Mouse (Mus musculus): ENCODE measurements at regions not wholly inside any gene's neighbourhood (a gene's known extent, or its start where the extent isn't known, plus 50 kb on each side); places are given as distances from the start of the nearest gene placed in this dataset.

GRCm38 (mm10) chr7:71556473-71556872 is 205.2 kb upstream of the Gm10295 start:
- Histone ChIP-seq H3K9ac (ENCODE audit: low read depth, low read length) (no peak overlapping the region), H3K36me3 (ENCODE audit: control insufficient read depth, insufficient read depth, low read length) (no peaks in the 10 kb centered on the region), H3K27ac (ENCODE audit: low read length) (no peak overlapping the region), H3K4me1 (ENCODE audit: control insufficient read depth, insufficient read depth, low read length) (no peaks in the 10 kb centered on the region), H3K4me2 (ENCODE audit: low read length) (no peak overlapping the region), H3K4me3 (ENCODE audit: low read depth, low read length) (no peak overlapping the region), H3K9me3 (replicated peaks; ENCODE audit: control insufficient read depth, low read length, poor library complexity, severe bottlenecking) (no peaks in the 10 kb centered on the region), H3K27me3 (ENCODE audit: control insufficient read depth, insufficient read depth, low read depth, low read length) (no peaks in the 10 kb centered on the region)
- 93% methylated on average over 5 of the region's 5 CpGs for WGBS
- no peak for ATAC-seq

- Histone ChIP-seq H3K9ac (ENCODE audit: low read depth, low read length) (no peak overlapping the region), H3K9me3 (replicated peaks; ENCODE audit: control insufficient read depth, low read length, poor library complexity, severe bottlenecking) (no peaks in the 10 kb centered on the region), H3K4me3 (ENCODE audit: low read depth, low read length) (no peak overlapping the region), H3K27me3 (ENCODE audit: control insufficient read depth, insufficient read depth, low read depth, low read length) (no peaks in the 10 kb centered on the region), H3K4me1 (ENCODE audit: control insufficient read depth, insufficient read depth, low read length) (no peaks in the 10 kb centered on the region), H3K27ac (ENCODE audit: low read length) (no peak overlapping the region), H3K4me2 (ENCODE audit: low read length) (no peak overlapping the region), H3K36me3 (ENCODE audit: control insufficient read depth, insufficient read depth, low read length) (no peaks in the 10 kb centered on the region)
- WGBS, result 91% methylated on average over 3 of the region's 3 CpGs
- no peak for ATAC-seq
Measured at GRCm38 (mm10) chr7:71555476-71555875, 204.2 kb upstream of the Gm10295 start.

GRCm38 (mm10) chr7:71546606-71547213 is 195.4 kb upstream of the Gm10295 start:
- Histone ChIP-seq H3K4me2 (ENCODE audit: low read length) (no peak overlapping the region), H3K36me3 (ENCODE audit: control insufficient read depth, insufficient read depth, low read length) (no peaks in the 10 kb centered on the region), H3K27ac (ENCODE audit: low read length) (no peak overlapping the region), H3K4me3 (ENCODE audit: low read depth, low read length) (no peak overlapping the region), H3K9ac (ENCODE audit: low read depth, low read length) (no peak overlapping the region), H3K27me3 (ENCODE audit: control insufficient read depth, insufficient read depth, low read depth, low read length) (no peaks in the 10 kb centered on the region), H3K9me3 (replicated peaks; ENCODE audit: control insufficient read depth, low read length, poor library complexity, severe bottlenecking) (no peaks in the 10 kb centered on the region), H3K4me1 (ENCODE audit: control insufficient read depth, insufficient read depth, low read length) (no peaks in the 10 kb centered on the region)
- ATAC-seq, result no peak
- WGBS, result 79% methylated on average over 6 of the region's 6 CpGs

GRCm38 (mm10) chr7:71541467-71541866 is 190.2 kb upstream of the Gm10295 start:
- no peak for ATAC-seq
- no peak overlapping the region for H3K4me3 ChIP-seq (ENCODE audit: low read depth, low read length)
- no peaks in the 10 kb centered on the region for H3K27me3 ChIP-seq (ENCODE audit: control insufficient read depth, insufficient read depth, low read depth, low read length)
- H3K36me3 ChIP-seq (ENCODE audit: control insufficient read depth, insufficient read depth, low read length), result no peaks in the 10 kb centered on the region
- WGBS, result 32% methylated on average over 2 of the region's 2 CpGs
- no peak overlapping the region for H3K4me2 ChIP-seq (ENCODE audit: low read length)
- no peak overlapping the region for H3K9ac ChIP-seq (ENCODE audit: low read depth, low read length)
- H3K9me3 ChIP-seq (replicated peaks; ENCODE audit: control insufficient read depth, low read length, poor library complexity, severe bottlenecking), result no peaks in the 10 kb centered on the region
- no peaks in the 10 kb centered on the region for H3K4me1 ChIP-seq (ENCODE audit: control insufficient read depth, insufficient read depth, low read length)
- H3K27ac ChIP-seq (ENCODE audit: low read length), result no peak overlapping the region

GRCm38 (mm10) chr7:71533109-71533508 is 181.8 kb upstream of the Gm10295 start:
- Histone ChIP-seq H3K27me3 (ENCODE audit: control insufficient read depth, insufficient read depth, low read depth, low read length) (no peaks in the 10 kb centered on the region), H3K27ac (ENCODE audit: low read length) (no peak overlapping the region), H3K36me3 (ENCODE audit: control insufficient read depth, insufficient read depth, low read length) (no peaks in the 10 kb centered on the region), H3K4me1 (ENCODE audit: control insufficient read depth, insufficient read depth, low read length) (no peaks in the 10 kb centered on the region), H3K9ac (ENCODE audit: low read depth, low read length) (no peak overlapping the region), H3K9me3 (replicated peaks; ENCODE audit: control insufficient read depth, low read length, poor library complexity, severe bottlenecking) (no peaks in the 10 kb centered on the region), H3K4me2 (ENCODE audit: low read length) (no peak overlapping the region), H3K4me3 (ENCODE audit: low read depth, low read length) (no peak overlapping the region)
- ATAC-seq, result no peak
- WGBS, result 47% methylated on average over 5 of the region's 5 CpGs

- Histone ChIP-seq H3K27me3 (ENCODE audit: control insufficient read depth, insufficient read depth, low read depth, low read length) (no peaks in the 10 kb centered on the region), H3K9me3 (replicated peaks; ENCODE audit: control insufficient read depth, low read length, poor library complexity, severe bottlenecking) (no peaks in the 10 kb centered on the region), H3K9ac (ENCODE audit: low read depth, low read length) (no peak overlapping the region), H3K4me1 (ENCODE audit: control insufficient read depth, insufficient read depth, low read length) (no peaks in the 10 kb centered on the region), H3K4me2 (ENCODE audit: low read length) (no peak overlapping the region), H3K27ac (ENCODE audit: low read length) (no peak overlapping the region), H3K4me3 (ENCODE audit: low read depth, low read length) (no peak overlapping the region), H3K36me3 (ENCODE audit: control insufficient read depth, insufficient read depth, low read length) (no peaks in the 10 kb centered on the region)
- 78% methylated on average over 6 of the region's 6 CpGs for WGBS
- ATAC-seq, result no peak
Measured at GRCm38 (mm10) chr7:71531496-71531895, 180.2 kb upstream of the Gm10295 start.

GRCm38 (mm10) chr7:71530922-71531321 is 179.6 kb upstream of the Gm10295 start:
- H3K36me3 ChIP-seq (ENCODE audit: control insufficient read depth, insufficient read depth, low read length), result no peaks in the 10 kb centered on the region
- no peaks in the 10 kb centered on the region for H3K27me3 ChIP-seq (ENCODE audit: control insufficient read depth, insufficient read depth, low read depth, low read length)
- H3K4me1 ChIP-seq (ENCODE audit: control insufficient read depth, insufficient read depth, low read length), result no peaks in the 10 kb centered on the region
- no peak for ATAC-seq
- H3K9me3 ChIP-seq (replicated peaks; ENCODE audit: control insufficient read depth, low read length, poor library complexity, severe bottlenecking), result no peaks in the 10 kb centered on the region
- WGBS, result 90% methylated on average over 4 of the region's 4 CpGs
- no peak overlapping the region for H3K27ac ChIP-seq (ENCODE audit: low read length)
- H3K9ac ChIP-seq (ENCODE audit: low read depth, low read length), result no peak overlapping the region
- H3K4me2 ChIP-seq (ENCODE audit: low read length), result no peak overlapping the region
- no peak overlapping the region for H3K4me3 ChIP-seq (ENCODE audit: low read depth, low read length)

- no peaks in the 10 kb centered on the region for H3K4me1 ChIP-seq (ENCODE audit: control insufficient read depth, insufficient read depth, low read length)
- no peak overlapping the region for H3K27ac ChIP-seq (ENCODE audit: low read length)
- 86% methylated on average over 2 of the region's 2 CpGs for WGBS
- no peaks in the 10 kb centered on the region for H3K9me3 ChIP-seq (replicated peaks; ENCODE audit: control insufficient read depth, low read length, poor library complexity, severe bottlenecking)
- H3K4me3 ChIP-seq (ENCODE audit: low read depth, low read length), result no peak overlapping the region
- H3K36me3 ChIP-seq (ENCODE audit: control insufficient read depth, insufficient read depth, low read length), result no peaks in the 10 kb centered on the region
- no peak overlapping the region for H3K9ac ChIP-seq (ENCODE audit: low read depth, low read length)
- H3K4me2 ChIP-seq (ENCODE audit: low read length), result no peak overlapping the region
- H3K27me3 ChIP-seq (ENCODE audit: control insufficient read depth, insufficient read depth, low read depth, low read length), result no peaks in the 10 kb centered on the region
- ATAC-seq, result no peak
Measured at GRCm38 (mm10) chr7:71526152-71526551, 174.9 kb upstream of the Gm10295 start.

- no peaks in the 10 kb centered on the region for H3K36me3 ChIP-seq (ENCODE audit: control insufficient read depth, insufficient read depth, low read length)
- H3K27me3 ChIP-seq (ENCODE audit: control insufficient read depth, insufficient read depth, low read depth, low read length), result no peaks in the 10 kb centered on the region
- H3K9ac ChIP-seq (ENCODE audit: low read depth, low read length), result no peak overlapping the region
- no peaks in the 10 kb centered on the region for H3K9me3 ChIP-seq (replicated peaks; ENCODE audit: control insufficient read depth, low read length, poor library complexity, severe bottlenecking)
- H3K4me2 ChIP-seq (ENCODE audit: low read length), result no peak overlapping the region
- H3K27ac ChIP-seq (ENCODE audit: low read length), result no peak overlapping the region
- no peak overlapping the region for H3K4me3 ChIP-seq (ENCODE audit: low read depth, low read length)
- H3K4me1 ChIP-seq (ENCODE audit: control insufficient read depth, insufficient read depth, low read length), result no peaks in the 10 kb centered on the region
- ATAC-seq, result no peak
Measured at GRCm38 (mm10) chr7:71524577-71525126, 173.4 kb upstream of the Gm10295 start.

All from midbrain, embryonic 16.5 days (tissue).